Mouse (Mus musculus): ENCODE data around the gene Rbfox2.
"Not testable (repeated sequence)": the region's sequence is repeated elsewhere in the genome, so short reads cannot be mapped to it uniquely, and the experiment has no call there.

The Rbfox2 gene

DNA sequence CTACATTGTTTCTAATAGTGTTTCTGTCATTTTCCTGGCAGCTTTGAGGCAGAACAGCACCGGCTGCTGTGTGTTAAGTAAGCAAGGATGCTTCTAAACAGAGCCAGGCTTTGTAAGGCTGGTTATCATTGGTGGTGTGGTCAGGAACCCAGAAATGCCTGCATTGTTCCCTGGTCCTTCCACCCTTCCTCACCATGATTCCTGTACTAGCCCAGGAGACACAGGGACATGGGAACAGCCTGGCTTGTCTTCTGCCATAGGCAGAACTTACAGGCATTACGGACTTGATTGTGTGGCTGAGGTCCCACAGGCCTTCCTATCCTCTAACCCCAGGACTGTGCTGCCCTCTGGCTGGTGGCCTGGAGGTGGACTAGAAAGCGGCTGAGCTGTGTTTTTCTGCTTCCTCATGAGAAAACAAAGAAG is 238.4 kb downstream of the Rbfox2 start:
- DNase-seq (ENCODE audit: low spot score in 2 of 2), result no peak

DNA sequence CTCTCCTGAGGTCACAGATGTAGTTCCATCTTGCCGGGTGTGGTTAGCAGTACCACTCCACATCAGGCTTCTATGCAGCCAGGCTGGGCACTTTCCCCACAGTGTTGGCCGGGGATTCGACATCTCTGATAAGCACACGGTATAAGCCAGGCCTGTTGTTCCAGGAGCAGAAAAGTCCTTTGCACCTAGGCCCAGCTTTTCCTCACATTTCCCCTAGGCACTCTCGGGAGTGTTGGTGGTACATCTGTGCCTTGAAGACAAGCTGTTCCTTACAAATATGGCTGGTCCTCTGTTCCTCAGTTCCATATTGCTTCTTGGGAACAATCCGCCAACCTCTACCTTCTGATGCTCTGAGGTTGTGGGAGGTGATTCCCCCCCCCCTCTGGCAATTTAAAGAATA is 240.6 kb downstream of the Rbfox2 start:
- DNase-seq (ENCODE audit: low spot score in 2 of 2), result no peak

DNA sequence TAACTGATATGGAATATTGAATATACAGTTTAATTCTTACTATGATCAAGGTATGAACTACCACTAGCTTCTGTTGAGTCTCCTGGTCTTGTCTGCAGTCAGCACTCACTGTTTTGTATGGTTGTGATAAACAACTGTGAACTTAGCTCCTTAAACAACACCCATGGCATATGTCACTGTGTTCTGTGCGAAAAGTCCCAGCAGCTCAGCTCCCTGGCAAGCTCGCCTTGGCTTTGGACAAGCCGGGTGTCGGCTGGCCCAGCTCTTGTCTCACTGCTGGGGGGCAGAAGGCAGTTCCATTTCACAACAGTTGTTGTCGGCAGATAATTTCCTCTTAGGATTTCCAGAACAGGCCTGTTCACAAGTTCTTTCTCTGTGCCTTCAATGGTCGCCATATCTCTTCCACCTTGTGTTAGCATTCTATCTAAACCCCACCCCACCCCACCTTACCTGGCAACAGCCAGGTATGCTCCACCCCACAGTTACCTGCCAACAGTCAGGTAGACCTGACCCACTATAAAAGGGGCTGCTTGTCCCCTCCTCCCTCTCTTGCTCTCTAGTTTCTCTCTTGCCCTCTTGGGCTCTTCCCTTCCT is 241.4 kb downstream of the Rbfox2 start:
- DNase-seq (ENCODE audit: low spot score in 2 of 2), result no peak

DNA sequence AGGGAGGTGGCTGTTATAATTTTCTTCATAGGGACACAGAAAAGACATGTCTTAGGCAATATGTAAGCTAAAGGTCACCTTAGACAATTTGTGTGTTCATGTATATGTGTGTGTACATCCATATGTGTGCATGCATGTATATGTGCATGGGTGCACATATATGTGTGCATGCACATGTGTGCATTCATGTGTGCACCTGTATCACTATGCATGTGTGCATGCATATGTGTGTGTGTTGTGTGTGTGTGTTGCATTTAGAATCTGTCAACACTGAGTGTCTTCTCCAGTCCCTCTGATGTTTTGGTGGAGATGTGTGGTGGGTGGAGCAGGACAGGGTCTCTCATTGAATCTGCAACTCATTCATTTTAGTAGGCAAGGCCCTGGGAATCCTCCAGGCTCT is 244.1 kb downstream of the Rbfox2 start:
- no peak for DNase-seq (ENCODE audit: low spot score in 2 of 2)

DNA sequence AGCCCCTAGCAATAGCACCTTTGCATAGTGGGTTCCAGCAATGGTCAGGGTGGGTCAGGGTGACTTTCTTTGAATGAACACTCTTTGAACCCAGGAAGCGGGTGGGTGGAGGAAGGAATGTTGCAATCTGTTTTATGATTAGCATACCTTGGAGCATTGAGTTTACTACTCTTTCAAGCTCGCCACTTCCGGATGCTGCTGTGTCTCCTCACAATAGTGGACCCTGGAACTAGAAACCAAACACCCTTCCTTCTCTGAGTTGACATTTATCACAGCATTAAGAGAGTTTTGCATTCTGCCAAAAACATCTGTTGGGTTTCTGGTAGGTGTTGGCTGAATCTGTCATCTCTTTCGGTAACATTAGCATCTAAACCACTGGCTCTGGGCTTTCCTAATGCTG is 247.4 kb downstream of the Rbfox2 start:
- DNase-seq (ENCODE audit: low spot score in 2 of 2), result not testable (repeated sequence)

DNA sequence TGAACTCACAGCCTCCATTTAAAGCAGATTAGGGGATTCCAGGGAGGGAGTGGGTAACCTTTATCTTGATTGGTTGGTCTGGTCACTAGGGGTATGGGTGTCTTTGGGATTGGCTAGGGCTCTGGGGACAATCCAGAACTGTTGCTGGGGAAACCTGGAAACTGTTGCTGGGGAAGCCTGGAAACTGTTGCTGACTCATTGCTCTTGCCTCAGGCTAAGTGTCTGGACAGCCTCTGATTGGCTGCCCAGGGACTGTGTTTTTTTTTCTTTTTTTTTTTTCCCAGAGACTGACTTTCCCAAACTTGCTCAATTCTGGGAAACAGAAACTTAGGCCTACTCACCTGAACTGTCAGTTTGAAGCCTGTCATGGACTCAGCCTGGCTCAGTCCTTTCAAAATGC is 248.2 kb downstream of the Rbfox2 start:
- no peak for DNase-seq (ENCODE audit: low spot score in 2 of 2)

DNA sequence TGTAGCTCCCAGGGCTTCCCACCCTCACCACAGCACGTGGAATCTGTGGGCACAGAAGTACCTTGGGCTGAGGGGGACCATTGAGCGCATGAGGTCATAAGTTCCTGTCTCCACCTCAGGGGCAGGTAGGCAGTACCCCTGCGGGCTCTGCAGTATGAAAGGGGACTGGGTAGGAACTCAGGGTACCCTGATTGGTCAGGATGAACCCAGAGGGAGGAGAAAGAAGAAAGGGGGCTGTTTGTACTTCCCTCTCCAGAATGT is 250.1 kb downstream of the Rbfox2 start:
- DNase-seq (ENCODE audit: low spot score in 2 of 2), result no peak

DNA sequence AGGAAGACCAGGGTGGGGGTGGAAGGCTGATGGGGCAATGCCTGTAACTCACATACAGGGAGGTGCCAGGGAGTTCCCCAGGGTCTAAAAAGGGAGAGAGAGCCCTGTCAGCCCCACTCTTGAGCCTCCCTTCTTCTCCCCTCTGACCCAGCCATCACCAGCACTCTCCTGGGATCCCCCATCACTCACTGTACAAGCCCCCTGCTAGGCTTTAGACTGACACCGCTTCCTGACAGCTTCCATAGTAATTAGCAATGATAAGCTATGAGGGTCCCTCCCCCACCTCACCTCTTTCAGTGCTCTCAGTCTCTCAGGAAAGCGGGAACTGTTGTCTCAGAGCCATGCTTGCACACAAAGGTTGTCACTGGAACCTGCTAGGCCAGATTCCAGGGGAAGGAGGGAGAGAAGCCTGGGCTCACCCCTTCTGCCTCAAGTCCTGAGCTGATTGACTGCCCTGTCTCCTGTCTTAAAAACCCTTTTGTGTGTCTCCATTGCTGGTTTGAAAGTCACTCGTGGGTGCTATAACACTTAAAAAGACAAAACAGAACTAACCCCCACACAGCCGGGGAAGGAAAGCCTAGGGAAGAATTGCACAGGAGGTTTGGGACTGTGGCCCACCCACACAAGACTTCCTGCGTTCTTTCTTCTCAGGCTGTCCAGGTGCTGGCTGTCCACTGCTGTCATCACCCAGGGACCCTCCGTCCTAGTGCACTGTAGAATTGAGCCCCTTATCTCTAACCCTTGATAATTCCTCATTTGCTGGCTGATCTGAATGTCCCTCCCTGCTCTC is 250.6 kb downstream of the Rbfox2 start:
- no peak for DNase-seq (ENCODE audit: low spot score in 2 of 2)

DNA sequence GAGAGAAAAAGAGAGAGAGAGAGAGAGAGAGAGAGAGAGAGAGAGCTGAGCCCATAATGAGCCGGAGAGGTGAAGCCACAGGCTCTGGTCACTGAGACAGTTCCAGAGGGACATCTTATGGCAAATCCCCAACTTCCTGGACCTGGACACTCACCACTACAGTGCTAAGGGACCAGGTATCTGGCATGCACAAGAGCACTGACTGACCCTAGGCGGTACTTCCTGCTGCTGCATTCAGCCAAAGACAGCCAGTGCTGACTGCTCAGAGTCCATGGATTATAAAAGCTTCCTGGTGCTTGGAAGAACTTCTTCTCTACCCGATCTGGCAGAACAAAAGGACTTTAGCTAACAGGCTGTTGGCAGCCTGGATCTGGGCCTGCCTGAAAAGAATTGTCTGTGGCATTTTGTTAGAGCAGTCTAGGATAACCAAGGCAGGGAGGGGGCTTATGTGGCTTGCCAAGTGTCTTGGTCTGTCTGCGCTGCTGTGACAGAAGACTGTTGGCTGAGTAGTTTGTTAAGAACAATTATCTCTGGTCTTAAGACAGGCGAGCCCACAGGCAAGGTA is 252.1 kb downstream of the Rbfox2 start:
- DNase-seq (ENCODE audit: low spot score in 2 of 2), result no peak

DNA sequence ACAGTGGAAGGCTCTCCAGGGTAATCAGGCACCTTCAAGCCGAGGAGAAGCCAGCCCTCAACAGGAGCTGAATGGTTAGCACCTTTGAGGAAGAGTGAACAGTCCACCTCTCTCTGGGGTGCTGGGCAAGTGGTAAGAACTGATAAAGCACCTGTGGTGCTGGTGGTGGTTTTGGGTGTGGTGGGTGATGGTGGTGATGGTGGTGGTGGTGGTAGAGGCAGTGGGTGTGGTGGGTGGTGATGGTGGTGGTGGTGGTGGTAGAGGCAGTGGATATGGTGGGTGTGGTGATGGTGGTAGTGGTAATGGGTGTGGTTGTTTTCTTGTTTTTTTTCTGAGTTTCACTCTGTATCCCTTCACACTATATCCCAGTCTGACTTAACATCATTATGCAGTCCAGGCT is 253.8 kb downstream of the Rbfox2 start:
- no peak for DNase-seq (ENCODE audit: low spot score in 2 of 2)

DNA sequence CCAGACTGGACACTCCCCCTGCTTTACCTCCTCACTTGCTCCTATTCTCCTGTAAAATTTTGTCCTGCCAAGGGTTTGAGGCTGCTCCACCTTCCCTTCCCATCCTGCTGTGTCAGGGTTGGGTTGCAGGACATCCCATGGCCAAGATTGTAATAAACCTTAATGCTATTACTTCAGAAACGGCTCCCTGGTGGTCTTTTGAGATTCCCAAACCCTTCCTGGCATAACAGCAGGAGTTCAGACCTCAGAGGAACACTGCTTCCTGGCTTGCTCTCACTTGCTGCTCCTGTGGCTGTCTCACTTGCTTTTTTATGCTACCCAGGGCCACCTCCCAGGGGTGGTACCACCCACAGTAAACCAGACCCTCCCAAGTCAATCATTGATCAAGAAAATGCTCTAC is 254.6 kb downstream of the Rbfox2 start:
- DNase-seq (ENCODE audit: low spot score in 2 of 2), result no peak

DNA sequence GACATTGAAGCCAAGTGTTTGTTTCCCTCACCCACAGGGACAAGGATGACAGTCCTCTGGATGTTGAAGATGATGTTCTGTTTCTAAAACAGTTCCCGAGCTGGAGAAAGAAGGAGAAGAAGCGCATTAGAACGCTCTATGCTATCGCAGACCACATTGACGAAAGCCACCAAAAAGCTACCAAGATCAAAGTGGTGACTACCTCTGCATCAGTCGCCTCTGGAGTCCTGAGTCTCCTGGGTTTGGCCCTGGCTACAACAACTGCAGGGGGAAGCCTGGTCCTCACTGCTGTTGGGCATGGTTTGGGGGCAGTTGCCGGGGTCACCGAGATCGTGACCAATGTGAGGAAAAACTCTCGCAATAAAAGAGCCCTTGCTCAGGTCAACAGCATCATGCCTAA is 256.2 kb downstream of the Rbfox2 start, which contains the start of gene Mb:
Mb (minus strand) TSS at position 101 of the 400 bp plus-strand sequence.
- DNase-seq (ENCODE audit: low spot score in 2 of 2), result no peak

DNA sequence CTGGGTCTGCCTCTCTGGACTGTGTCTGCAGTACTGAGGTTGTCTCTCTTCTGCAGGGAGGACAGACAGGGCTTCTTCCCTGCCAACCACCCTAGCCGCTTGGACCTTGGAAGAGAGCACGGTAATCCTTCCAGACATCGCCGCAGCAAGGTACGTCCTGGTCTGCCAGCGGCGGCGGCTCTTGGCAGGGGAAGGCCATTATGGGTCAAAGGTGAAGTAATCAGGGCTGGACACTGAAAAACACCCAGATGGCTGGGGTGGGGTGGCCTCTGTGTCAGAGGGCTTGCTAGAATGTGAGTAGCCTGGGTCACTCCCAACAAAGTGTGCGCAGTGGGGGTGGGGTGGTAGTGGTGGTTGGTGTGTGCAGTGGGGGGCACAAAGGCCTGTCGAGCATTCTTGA is 261.2 kb downstream of the Rbfox2 start:
- no peak for DNase-seq (ENCODE audit: low spot score in 2 of 2)

DNA sequence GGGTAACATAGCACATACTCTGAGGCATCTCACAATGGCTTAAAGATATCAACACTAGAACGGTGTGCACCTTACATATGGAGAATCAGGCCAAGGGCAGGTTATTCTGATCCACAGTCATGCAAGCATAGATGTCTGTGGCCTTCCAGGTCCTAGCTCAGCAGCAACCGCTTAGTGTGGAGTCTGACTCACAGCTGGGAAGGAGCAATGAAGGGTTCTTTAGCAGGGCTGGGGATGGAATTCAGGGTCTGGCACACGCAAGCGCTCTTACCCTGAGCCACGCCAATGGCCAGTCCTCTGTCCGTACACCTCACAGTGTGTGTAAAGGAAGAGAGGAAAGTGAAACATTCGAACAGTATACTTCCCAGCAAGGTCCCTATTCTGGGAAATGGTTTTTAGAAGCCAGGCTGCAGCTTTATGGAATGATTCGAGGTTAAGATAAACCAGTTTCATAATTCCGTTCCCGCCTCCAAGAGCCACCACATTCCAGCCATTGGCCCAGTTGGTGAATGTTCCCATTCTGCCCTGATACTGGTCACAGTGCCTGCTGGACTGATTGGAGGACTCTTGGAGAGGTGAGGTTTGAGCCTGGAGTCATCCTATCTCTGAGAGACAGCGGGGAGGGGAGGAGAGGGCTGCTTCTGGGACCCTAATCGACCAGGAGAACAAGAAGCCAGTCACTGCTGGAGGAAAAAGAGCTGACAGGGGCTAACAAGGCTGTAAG is 262.0 kb downstream of the Rbfox2 start, which contains the start of gene Apol6:
Apol6 (plus strand) TSS at position 133 of the 724 bp plus-strand sequence.
- no peak for DNase-seq (ENCODE audit: low spot score in 2 of 2)

DNA sequence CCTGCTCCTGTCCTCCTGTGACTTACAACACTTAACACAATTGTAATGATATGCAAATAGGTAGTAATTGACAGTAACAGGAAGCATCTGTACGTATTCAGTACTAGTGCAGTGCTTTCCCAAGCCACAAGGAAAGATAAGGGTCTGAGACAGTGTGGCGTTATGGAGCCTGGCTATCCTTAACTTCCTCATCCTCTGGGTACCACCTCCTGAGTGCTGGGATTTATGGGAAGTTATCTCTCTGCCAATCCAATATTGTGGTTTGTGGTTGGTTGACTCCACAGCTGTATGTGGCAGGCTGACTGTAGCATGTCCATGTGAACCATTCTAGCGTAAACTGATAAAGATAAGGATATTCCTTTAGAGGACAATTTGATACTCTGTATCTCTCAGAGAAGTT is 266.0 kb downstream of the Rbfox2 start:
- no peak for DNase-seq (ENCODE audit: low spot score in 2 of 2)

DNA sequence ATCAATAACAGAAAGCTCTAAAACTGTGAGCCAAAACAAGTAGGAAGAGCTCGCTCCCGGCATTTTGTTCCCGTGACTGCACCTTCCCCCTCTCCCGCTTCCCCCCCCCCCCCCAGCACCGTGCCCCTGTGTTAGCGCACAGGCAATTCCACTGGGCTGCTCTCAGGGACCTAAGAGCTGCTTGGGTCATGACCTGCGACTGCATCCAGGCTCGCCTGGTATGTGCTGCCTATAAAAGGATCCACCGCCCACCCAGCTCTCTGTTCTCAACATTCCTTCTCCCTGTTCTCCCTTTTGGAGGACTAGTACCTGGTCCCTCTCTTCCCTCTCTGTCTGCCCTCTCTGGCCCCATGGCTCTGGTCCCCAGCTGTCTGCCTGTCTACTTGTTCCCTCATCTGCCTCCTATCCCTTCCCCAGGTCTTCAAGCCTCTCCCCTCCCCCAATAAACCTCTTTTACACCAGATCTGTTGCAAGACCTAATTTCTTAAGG is 267.5 kb downstream of the Rbfox2 start:
- DNase-seq (ENCODE audit: low spot score in 2 of 2), result no peak

DNA sequence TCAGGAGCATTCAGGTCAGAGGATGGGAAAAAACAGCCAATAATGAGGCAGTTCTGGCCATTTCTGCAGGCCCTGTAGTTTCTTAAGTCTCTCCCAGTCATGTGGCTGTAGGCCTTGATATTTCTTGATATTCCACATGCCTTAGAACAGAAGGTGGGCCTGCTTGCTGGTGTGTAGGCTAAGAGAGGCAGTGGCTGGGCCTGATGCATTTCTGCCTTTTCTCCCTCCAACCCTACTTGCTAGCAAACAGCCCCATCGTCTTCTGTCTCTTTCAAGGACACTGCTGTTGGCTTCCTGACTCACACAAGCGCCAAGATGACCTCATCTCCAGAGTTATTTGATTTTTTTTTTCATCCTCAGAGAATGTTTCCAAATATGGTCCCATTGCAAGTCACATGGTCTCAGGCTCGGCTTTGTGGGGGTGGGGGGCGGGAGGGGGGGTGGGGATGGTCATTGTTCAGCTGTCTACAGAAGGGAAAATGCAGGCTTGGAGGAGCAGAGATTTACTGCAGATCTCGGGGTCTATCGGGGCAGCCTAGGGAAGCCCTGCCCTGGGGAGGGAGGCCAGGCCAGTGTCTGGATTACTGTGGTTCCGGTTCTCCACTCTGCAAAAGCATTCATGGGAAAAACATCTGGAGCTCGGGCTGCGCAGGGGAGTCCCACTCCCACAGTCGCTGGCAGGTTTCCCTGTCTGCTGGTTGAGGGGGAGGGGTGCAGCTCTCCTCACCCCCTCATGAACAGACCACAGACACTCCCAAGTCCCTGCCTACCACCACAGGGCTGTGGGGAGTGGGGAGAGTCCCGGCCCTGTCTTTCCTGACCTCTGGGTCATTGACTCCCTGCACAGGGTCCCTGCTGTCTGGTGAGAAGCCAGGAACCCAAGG is 269.3 kb downstream of the Rbfox2 start:
- DNase-seq (ENCODE audit: low spot score in 2 of 2), result no peak

DNA sequence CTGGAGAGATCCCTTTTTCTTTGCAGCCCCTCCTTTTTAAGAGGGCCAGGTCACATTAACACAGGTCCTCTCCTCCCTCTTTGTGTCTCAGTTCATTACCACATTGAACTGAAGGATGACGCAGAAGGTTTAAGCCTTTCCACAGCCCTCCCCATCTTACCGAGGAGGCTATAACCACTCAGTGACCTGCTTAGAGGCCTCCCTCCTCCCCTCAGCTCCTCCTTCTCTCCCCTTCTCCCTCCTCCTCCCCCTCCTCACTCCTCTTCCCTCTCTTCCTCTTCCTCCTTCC is 269.9 kb downstream of the Rbfox2 start:
- DNase-seq (ENCODE audit: low spot score in 2 of 2), result no peak

DNA sequence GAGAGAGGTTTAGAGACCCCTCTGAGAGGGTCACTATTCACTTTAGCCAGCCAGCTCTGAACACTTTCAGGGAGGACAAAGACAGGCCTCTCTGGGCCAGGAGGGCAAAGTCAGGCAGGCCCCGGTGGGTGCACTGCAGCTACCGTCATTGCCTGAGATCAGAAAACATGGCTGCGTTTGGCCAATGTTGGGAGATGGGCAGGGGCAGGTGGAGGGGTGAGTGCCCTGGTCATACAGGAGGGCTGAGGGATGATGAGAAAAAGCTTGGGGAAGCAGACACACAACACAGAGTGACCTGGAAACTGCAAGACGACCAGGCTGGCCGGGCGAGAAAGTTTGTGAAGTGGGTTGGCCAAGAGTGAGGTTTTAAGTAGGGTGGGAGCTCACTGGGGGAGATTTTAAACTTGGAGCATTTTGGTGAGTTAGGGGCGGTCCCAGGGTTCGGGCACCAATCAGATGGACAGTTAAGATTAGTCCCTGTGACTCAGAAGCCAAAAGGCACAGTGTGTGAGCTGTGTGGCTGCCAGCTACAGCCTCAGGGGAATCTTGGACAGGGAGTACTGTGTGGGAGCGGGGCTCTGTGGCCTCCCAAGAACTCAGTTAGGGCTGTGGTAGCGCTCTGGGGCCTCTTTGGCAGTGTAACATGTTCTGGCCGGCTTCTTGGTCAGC is 270.4 kb downstream of the Rbfox2 start:
- DNase-seq (ENCODE audit: low spot score in 2 of 2), result no peak

DNA sequence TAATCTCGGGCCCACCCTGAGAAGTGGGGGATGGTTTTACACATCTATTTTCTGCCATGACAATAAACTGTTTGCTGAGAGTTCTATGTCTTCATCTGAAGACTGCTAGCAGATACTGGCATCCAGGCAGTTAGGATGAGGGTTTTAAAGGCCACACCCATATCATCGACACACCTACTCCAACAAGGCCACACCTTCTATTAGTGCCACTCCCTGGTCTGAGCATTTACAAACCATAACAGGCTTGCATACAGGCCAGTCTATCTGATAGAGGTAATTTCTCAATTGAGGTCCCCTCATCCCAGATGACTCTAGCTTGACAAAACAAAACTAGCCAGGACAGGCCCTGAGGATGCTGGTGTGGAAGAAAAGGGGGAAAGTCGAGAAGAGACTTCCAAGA is 271.2 kb downstream of the Rbfox2 start:
- no peak for DNase-seq (ENCODE audit: low spot score in 2 of 2)

DNA sequence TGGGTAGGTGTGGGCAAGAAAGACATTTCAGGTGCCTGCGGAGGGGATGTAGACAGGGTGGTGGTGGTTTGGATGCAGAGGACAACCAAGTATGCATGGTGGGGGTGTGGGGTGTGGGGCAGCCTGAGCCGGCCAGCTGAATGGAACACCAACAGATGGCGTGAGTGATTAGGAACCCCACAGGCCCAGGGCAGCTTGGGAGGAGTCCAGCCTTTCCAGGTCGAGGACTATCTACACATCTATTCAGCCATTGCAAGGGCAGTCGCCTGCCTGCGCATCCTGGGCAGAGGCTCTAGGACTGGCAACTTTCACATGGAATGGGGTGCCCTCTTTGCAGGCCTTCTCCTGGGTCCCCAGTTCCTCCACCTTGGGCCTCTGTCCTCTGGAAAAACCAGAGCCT is 272.3 kb downstream of the Rbfox2 start:
- no peak for DNase-seq (ENCODE audit: low spot score in 2 of 2)

All from frontal cortex, postnatal 14 days (tissue).